In the genomic region with DNA sequence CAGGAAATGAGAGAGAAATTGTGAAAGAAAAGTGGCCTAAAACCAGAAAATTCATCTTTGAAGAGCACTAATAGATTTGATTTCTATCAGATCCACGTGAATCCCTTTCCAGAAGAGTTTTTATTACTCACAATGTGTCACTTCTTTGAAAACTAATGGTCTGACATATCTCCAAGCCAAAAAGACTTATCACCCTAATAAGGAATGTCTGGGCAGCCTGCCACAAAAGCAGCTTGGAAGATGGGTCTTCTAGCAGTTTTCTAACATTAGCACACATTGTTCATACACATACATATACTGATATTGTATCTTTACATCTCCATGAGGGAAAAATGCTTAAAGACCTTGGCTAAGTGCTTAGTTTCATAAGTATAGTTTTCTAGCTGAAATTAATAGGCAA, we compare ENCODE assay signal across 10 mouse cellular contexts.
DNase-seq lines count a peak whose midpoint lies in the region; ATAC-seq and TF ChIP-seq lines count a peak whose summit lies in the region.
"Had no signal": no experiment of that assay in that cellular context is flagged by ENCODE, and none has a peak within 500 bp of the region (broad histone marks: within the 10 kb centered on the region; RNA-seq: fewer than 3 reads in every experiment).

No protein-coding gene starts in this region.

- no peak overlapping the region for H3K4me3 ChIP-seq in limb, embryonic 14.5 days (replicated peaks; ENCODE audit: low read length)
- H3K4me3 ChIP-seq in limb, embryonic 10.5 days: no peak overlapping the region
- H3K4me3 ChIP-seq: limb, embryonic 15.5 days had no signal

- H3K36me3 ChIP-seq in limb, embryonic 14.5 days (ENCODE audit: control insufficient read depth, insufficient read depth, low read length): no peaks in the 10 kb centered on the region
- no peaks in the 10 kb centered on the region for H3K36me3 ChIP-seq in limb, embryonic 10.5 days
- H3K36me3 ChIP-seq: limb, embryonic 15.5 days had no signal

- 40% methylated on average over 1 of the region's 1 CpGs for WGBS in limb, embryonic 14.5 days
- 68% methylated on average over 1 of the region's 1 CpGs for WGBS in limb, embryonic 10.5 days

- H3K4me2 ChIP-seq in limb, embryonic 14.5 days (replicated peaks; ENCODE audit: low read depth, low read length, severe bottlenecking): no peak overlapping the region
- H3K4me2 ChIP-seq: limb, embryonic 15.5 days had no signal

- peak; percentile 57 for DNase-seq in adrenal gland, postnatal 14 days
- DNase-seq in adrenal gland, adult 8-10 months: no peak
- peak; percentile 84 for DNase-seq in limb, embryonic 14.5 days (ENCODE audit: low spot score)
- no peak for DNase-seq in limb, embryonic 10.5 days (ENCODE audit: low spot score)
- DNase-seq in adrenal gland, postnatal 36 days: peak; percentile 18 to 47
- DNase-seq in kidney, postnatal 4 days: peak; percentile 83 to 86
- DNase-seq in spleen, postnatal 36 days (ENCODE audit: low spot score in 2 of 2): no peak
- DNase-seq in layer of hippocampus, postnatal 36 days: no peak
- DNase-seq: cerebellum, postnatal 36 days had no signal

- no peak overlapping the region for H3K9ac ChIP-seq in limb, embryonic 14.5 days (ENCODE audit: low read depth, low read length, severe bottlenecking)
- H3K9ac ChIP-seq: limb, embryonic 15.5 days had no signal

- H3K4me1 ChIP-seq in limb, embryonic 14.5 days (ENCODE audit: control insufficient read depth, insufficient read depth, low read length): no peaks in the 10 kb centered on the region
- no peaks in the 10 kb centered on the region for H3K4me1 ChIP-seq in limb, embryonic 10.5 days
- H3K4me1 ChIP-seq: limb, embryonic 15.5 days had no signal

- no peaks in the 10 kb centered on the region for H3K27me3 ChIP-seq in limb, embryonic 14.5 days (ENCODE audit: control insufficient read depth, insufficient read depth, low read length)
- no peaks in the 10 kb centered on the region for H3K27me3 ChIP-seq in limb, embryonic 10.5 days (ENCODE audit: low read depth, poor library complexity, severe bottlenecking)
- H3K27me3 ChIP-seq: limb, embryonic 15.5 days had no signal

- ATAC-seq in limb, embryonic 14.5 days (ENCODE audit: low FRiP score, low read depth): no peak

- no peaks in the 10 kb centered on the region for H3K9me3 ChIP-seq in limb, embryonic 14.5 days (ENCODE audit: control insufficient read depth, low read length)
- H3K9me3 ChIP-seq in limb, embryonic 10.5 days (replicated peaks): no peaks in the 10 kb centered on the region
- H3K9me3 ChIP-seq: limb, embryonic 15.5 days had no signal

- TF ChIP-seq POLR2A in limb, embryonic 14.5 days (IDR thresholded peaks at IDR 0.05; ENCODE audit: borderline replicate concordance, extremely low read depth, insufficient read depth, insufficient read length): no peak

- H3K27ac ChIP-seq in limb, embryonic 14.5 days (replicated peaks; ENCODE audit: low read depth, low read length): no peak overlapping the region
- H3K27ac ChIP-seq in limb, embryonic 10.5 days: no peak overlapping the region
- H3K27ac ChIP-seq: limb, embryonic 15.5 days had no signal

Comparison
In these comparisons a context has a peak if more than half of its experiments do, and no peak if none do; other contexts are left out.
1. DNase-seq: peak in adrenal gland, postnatal 14 days (single experiment), limb, embryonic 14.5 days (single experiment), adrenal gland, postnatal 36 days (2 of 2) and kidney, postnatal 4 days (2 of 2); none in adrenal gland, adult 8-10 months (single experiment), limb, embryonic 10.5 days (single experiment), spleen, postnatal 36 days (0 of 2) and layer of hippocampus, postnatal 36 days (0 of 2).